Mouse (Mus musculus) erythroid progenitor cell, adult 5-6 weeks (primary cell): ENCODE data around the gene Etv5. TPM values are rescaled to one million over a fixed set of nuclear protein-coding genes. Genes with fewer than 3 reads are reported as not detected.

Experiments
- ATAC-seq: replicated peaks from 2 replicates; pipeline ENCODE4 v1.8.0; 2016; ENCODE audit warnings: moderate number of reproducible peaks, mild to moderate bottlenecking, moderate TSS enrichment, inconsistent platforms; ENCODE audit not compliant: poor library complexity, low FRiP score, severe bottlenecking
- total RNA-seq, 2 experiments: library from RNA; stranded (forward) in 1 of 2; stranded (reverse) in 1 of 2; fragments of 150-400 nt in 1 of 2; fragments of 186-747, 209-891 nt in 1 of 2; gene quantifications; 2 replicates each; pipeline versions ENCODE4 v1.2.3 to v1.2.4; 2015 to 2017; ENCODE audit warnings: low replicate concordance in 2 of 2

The Etv5 gene
- total RNA-seq (2015; ENCODE audit: low replicate concordance) (1.8 and 21.4 TPM in 2 replicates), total RNA-seq (2017; ENCODE audit: low replicate concordance) (0.39 and 0.45 TPM in 2 replicates)

- ATAC-seq, result peak; percentile 99
Measured at GRCm38 (mm10) chr16:22439499-22440177, at the start of gene Etv5. Gene Etv5 (minus strand): TSS chr16:22439719.

- no peak for ATAC-seq
Measured at GRCm38 (mm10) chr16:22483900-22484299, 44.4 kb upstream of the Etv5 start.

GRCm38 (mm10) chr16:22479322-22479721, 39.8 kb upstream of the Etv5 start:
- no peak for ATAC-seq

- ATAC-seq, result no peak
Measured at GRCm38 (mm10) chr16:22471728-22472127, 32.2 kb upstream of the Etv5 start.

- ATAC-seq, result no peak
Measured at GRCm38 (mm10) chr16:22469385-22469784, 29.9 kb upstream of the Etv5 start.

- ATAC-seq, result no peak
Measured at GRCm38 (mm10) chr16:22467111-22467510, 27.6 kb upstream of the Etv5 start.

GRCm38 (mm10) chr16:22466381-22466780, 26.9 kb upstream of the Etv5 start:
- ATAC-seq, result no peak

- ATAC-seq, result no peak
Measured at GRCm38 (mm10) chr16:22462220-22462619, 22.7 kb upstream of the Etv5 start.

GRCm38 (mm10) chr16:22461728-22462127, 22.2 kb upstream of the Etv5 start:
- no peak for ATAC-seq

GRCm38 (mm10) chr16:22460960-22461359, 21.4 kb upstream of the Etv5 start:
- ATAC-seq, result no peak

- ATAC-seq, result no peak
Measured at GRCm38 (mm10) chr16:22452082-22452481, 12.6 kb upstream of the Etv5 start.

GRCm38 (mm10) chr16:22448093-22448492, 8.6 kb upstream of the Etv5 start:
- ATAC-seq, result no peak

- no peak for ATAC-seq
Measured at GRCm38 (mm10) chr16:22444786-22445185, 5.3 kb upstream of the Etv5 start.

GRCm38 (mm10) chr16:22442202-22442601, 2.7 kb upstream of the Etv5 start:
- no peak for ATAC-seq

GRCm38 (mm10) chr16:22441317-22441716, 1.8 kb upstream of the Etv5 start:
- ATAC-seq, result no peak

- ATAC-seq, result no peak
Measured at GRCm38 (mm10) chr16:22440269-22440668, 750 bp upstream of the Etv5 start.

GRCm38 (mm10) chr16:22438441-22439373, 812 bp downstream of the Etv5 start:
- no peak for ATAC-seq

GRCm38 (mm10) chr16:22436106-22436505, 3.4 kb downstream of the Etv5 start:
- no peak for ATAC-seq

- ATAC-seq, result no peak
Measured at GRCm38 (mm10) chr16:22434530-22434929, 5.0 kb downstream of the Etv5 start.

GRCm38 (mm10) chr16:22433944-22434343, 5.6 kb downstream of the Etv5 start:
- no peak for ATAC-seq

GRCm38 (mm10) chr16:22431773-22432172, 7.7 kb downstream of the Etv5 start:
- ATAC-seq, result no peak
